Mouse (Mus musculus) erythroblast, adult 5-6 weeks (primary cell): ENCODE results near the gene Zdhhc24. TPM values are rescaled to one million over a fixed set of nuclear protein-coding genes. Genes with fewer than 3 reads are reported as not detected.

Experiments
- total RNA-seq, 2 experiments: library from RNA; stranded (forward) in 1 of 2; stranded (reverse) in 1 of 2; fragments of 150-400 nt in 1 of 2; fragments of 200-764, 138-1000 nt in 1 of 2; gene quantifications; 2 replicates each; pipeline versions ENCODE4 v1.2.3 to v1.2.4; 2015 to 2017; ENCODE audit warnings: low replicate concordance in 2 of 2

Zdhhc24 gene
- total RNA-seq, 2 experiments from 2014 or later: 4.0 to 9.6 TPM

Other genes with a start within 250 kb of the Zdhhc24 start
- gene Gm960, start 180.0 kb upstream of the Zdhhc24 start, total RNA-seq (2015; ENCODE audit: low replicate concordance): not detected in 2 replicates
- 0.56 TPM in 1 of 2 replicates, not detected in the other for gene Gm960, start 180.0 kb upstream of the Zdhhc24 start, total RNA-seq (2017; ENCODE audit: low replicate concordance)
- gene Sptbn2, start 167.5 kb upstream of the Zdhhc24 start, total RNA-seq (2015; ENCODE audit: low replicate concordance): not detected in 2 replicates
- gene Sptbn2, start 167.5 kb upstream of the Zdhhc24 start, total RNA-seq (2017; ENCODE audit: low replicate concordance): not detected in 2 replicates
- gene Rbm4b, start 122.2 kb upstream of the Zdhhc24 start, total RNA-seq (2015; ENCODE audit: low replicate concordance): 0.58 and 4.0 TPM in 2 replicates
- gene Rbm4b, start 122.2 kb upstream of the Zdhhc24 start, total RNA-seq (2017; ENCODE audit: low replicate concordance): 6.6 and 7.5 TPM in 2 replicates
- 50.5 and 66.9 TPM in 2 replicates for gene Rbm4, start 84.8 kb upstream of the Zdhhc24 start, total RNA-seq (2015; ENCODE audit: low replicate concordance)
- gene Rbm4, start 84.8 kb upstream of the Zdhhc24 start, total RNA-seq (2017; ENCODE audit: low replicate concordance): 139 and 185 TPM in 2 replicates
- 7.7 and 74.0 TPM in 2 replicates for gene Gm21992, start 67.1 kb upstream of the Zdhhc24 start, total RNA-seq (2015; ENCODE audit: low replicate concordance)
- gene Gm21992, start 67.1 kb upstream of the Zdhhc24 start, total RNA-seq (2017; ENCODE audit: low replicate concordance): 20.6 and 28.2 TPM in 2 replicates
- 63.8 and 73.6 TPM in 2 replicates for gene Rbm14, start 67.0 kb upstream of the Zdhhc24 start, total RNA-seq (2015; ENCODE audit: low replicate concordance)
- 59.4 and 71.3 TPM in 2 replicates for gene Rbm14, start 67.0 kb upstream of the Zdhhc24 start, total RNA-seq (2017; ENCODE audit: low replicate concordance)
- gene Ccs, start 39.3 kb upstream of the Zdhhc24 start, total RNA-seq (2015; ENCODE audit: low replicate concordance): 12.3 and 18.8 TPM in 2 replicates
- 24.4 and 66.9 TPM in 2 replicates for gene Ccs, start 39.3 kb upstream of the Zdhhc24 start, total RNA-seq (2017; ENCODE audit: low replicate concordance)
- not detected in 2 replicates for gene Ccdc87, start 39.3 kb upstream of the Zdhhc24 start, total RNA-seq (2015; ENCODE audit: low replicate concordance)
- gene Ccdc87, start 39.3 kb upstream of the Zdhhc24 start, total RNA-seq (2017; ENCODE audit: low replicate concordance): not detected in 2 replicates
- 79.7 and 90.9 TPM in 2 replicates for gene Ctsf, start 23.5 kb upstream of the Zdhhc24 start, total RNA-seq (2015; ENCODE audit: low replicate concordance)
- gene Ctsf, start 23.5 kb upstream of the Zdhhc24 start, total RNA-seq (2017; ENCODE audit: low replicate concordance): 51.5 and 94.7 TPM in 2 replicates
- not detected in 2 replicates for gene Actn3, start 759 bp upstream of the Zdhhc24 start, total RNA-seq (2015; ENCODE audit: low replicate concordance)
- 0.56 TPM in 1 of 2 replicates, not detected in the other for gene Actn3, start 759 bp upstream of the Zdhhc24 start, total RNA-seq (2017; ENCODE audit: low replicate concordance)
- gene Bbs1, start 28.0 kb downstream of the Zdhhc24 start, total RNA-seq (2015; ENCODE audit: low replicate concordance): 0.84 and 1.5 TPM in 2 replicates
- 0.42 and 1.2 TPM in 2 replicates for gene Bbs1, start 28.0 kb downstream of the Zdhhc24 start, total RNA-seq (2017; ENCODE audit: low replicate concordance)
- gene Dpp3, start 49.6 kb downstream of the Zdhhc24 start, total RNA-seq (2015; ENCODE audit: low replicate concordance): 4.6 and 7.5 TPM in 2 replicates
- 6.0 and 7.3 TPM in 2 replicates for gene Dpp3, start 49.6 kb downstream of the Zdhhc24 start, total RNA-seq (2017; ENCODE audit: low replicate concordance)
- not detected in 2 replicates for gene Peli3, start 64.5 kb downstream of the Zdhhc24 start, total RNA-seq (2015; ENCODE audit: low replicate concordance)
- gene Peli3, start 64.5 kb downstream of the Zdhhc24 start, total RNA-seq (2017; ENCODE audit: low replicate concordance): not detected in 2 replicates
- gene Mrpl11, start 83.5 kb downstream of the Zdhhc24 start, total RNA-seq (2015; ENCODE audit: low replicate concordance): 3.7 and 4.4 TPM in 2 replicates
- 1.8 and 7.8 TPM in 2 replicates for gene Mrpl11, start 83.5 kb downstream of the Zdhhc24 start, total RNA-seq (2017; ENCODE audit: low replicate concordance)
- not detected in 2 replicates for gene Npas4, start 111.6 kb downstream of the Zdhhc24 start, total RNA-seq (2015; ENCODE audit: low replicate concordance)
- not detected in 2 replicates for gene Npas4, start 111.6 kb downstream of the Zdhhc24 start, total RNA-seq (2017; ENCODE audit: low replicate concordance)
- gene Slc29a2, start 145.2 kb downstream of the Zdhhc24 start, total RNA-seq (2015; ENCODE audit: low replicate concordance): not detected in 2 replicates
- gene Slc29a2, start 145.2 kb downstream of the Zdhhc24 start, total RNA-seq (2017; ENCODE audit: low replicate concordance): not detected in 2 replicates
- 0.84 and 1.2 TPM in 2 replicates for gene B4gat1, start 160.2 kb downstream of the Zdhhc24 start, total RNA-seq (2015; ENCODE audit: low replicate concordance)
- gene B4gat1, start 160.2 kb downstream of the Zdhhc24 start, total RNA-seq (2017; ENCODE audit: low replicate concordance): not detected in 2 replicates
- 0.38 TPM in 1 of 2 replicates, not detected in the other for gene AC124502.3, start 160.2 kb downstream of the Zdhhc24 start, total RNA-seq (2015; ENCODE audit: low replicate concordance)
- 1.7 TPM in 1 of 2 replicates, not detected in the other for gene AC124502.3, start 160.2 kb downstream of the Zdhhc24 start, total RNA-seq (2017; ENCODE audit: low replicate concordance)
- 0.96 and 10.4 TPM in 2 replicates for gene Brms1, start 162.7 kb downstream of the Zdhhc24 start, total RNA-seq (2015; ENCODE audit: low replicate concordance)
- 12.7 and 17.6 TPM in 2 replicates for gene Brms1, start 162.7 kb downstream of the Zdhhc24 start, total RNA-seq (2017; ENCODE audit: low replicate concordance)
- not detected in 2 replicates for gene Rin1, start 171.8 kb downstream of the Zdhhc24 start, total RNA-seq (2015; ENCODE audit: low replicate concordance)
- gene Rin1, start 171.8 kb downstream of the Zdhhc24 start, total RNA-seq (2017; ENCODE audit: low replicate concordance): 0.09 TPM in 1 of 2 replicates, not detected in the other
- gene Cd248, start 189.4 kb downstream of the Zdhhc24 start, total RNA-seq (2015; ENCODE audit: low replicate concordance): 0.84 TPM in 1 of 2 replicates, not detected in the other
- 0.09 and 0.42 TPM in 2 replicates for gene Cd248, start 189.4 kb downstream of the Zdhhc24 start, total RNA-seq (2017; ENCODE audit: low replicate concordance)
- not detected in 2 replicates for gene Tmem151a, start 206.9 kb downstream of the Zdhhc24 start, total RNA-seq (2015; ENCODE audit: low replicate concordance)
- not detected in 2 replicates for gene Tmem151a, start 206.9 kb downstream of the Zdhhc24 start, total RNA-seq (2017; ENCODE audit: low replicate concordance)
- gene Yif1a, start 209.9 kb downstream of the Zdhhc24 start, total RNA-seq (2015; ENCODE audit: low replicate concordance): 6.3 and 7.1 TPM in 2 replicates
- gene Yif1a, start 209.9 kb downstream of the Zdhhc24 start, total RNA-seq (2017; ENCODE audit: low replicate concordance): 1.9 and 2.5 TPM in 2 replicates
- not detected in 2 replicates for gene Cnih2, start 219.9 kb downstream of the Zdhhc24 start, total RNA-seq (2015; ENCODE audit: low replicate concordance)
- not detected in 2 replicates for gene Cnih2, start 219.9 kb downstream of the Zdhhc24 start, total RNA-seq (2017; ENCODE audit: low replicate concordance)
- gene Rab1b, start 228.4 kb downstream of the Zdhhc24 start, total RNA-seq (2015; ENCODE audit: low replicate concordance): 14.4 and 23.6 TPM in 2 replicates
- gene Rab1b, start 228.4 kb downstream of the Zdhhc24 start, total RNA-seq (2017; ENCODE audit: low replicate concordance): 19.4 and 22.9 TPM in 2 replicates
- gene Klc2, start 239.9 kb downstream of the Zdhhc24 start, total RNA-seq (2015; ENCODE audit: low replicate concordance): 4.2 TPM in 1 of 2 replicates, not detected in the other
- 1.4 TPM in 1 of 2 replicates, not detected in the other for gene Klc2, start 239.9 kb downstream of the Zdhhc24 start, total RNA-seq (2017; ENCODE audit: low replicate concordance)